In the genomic region with DNA sequence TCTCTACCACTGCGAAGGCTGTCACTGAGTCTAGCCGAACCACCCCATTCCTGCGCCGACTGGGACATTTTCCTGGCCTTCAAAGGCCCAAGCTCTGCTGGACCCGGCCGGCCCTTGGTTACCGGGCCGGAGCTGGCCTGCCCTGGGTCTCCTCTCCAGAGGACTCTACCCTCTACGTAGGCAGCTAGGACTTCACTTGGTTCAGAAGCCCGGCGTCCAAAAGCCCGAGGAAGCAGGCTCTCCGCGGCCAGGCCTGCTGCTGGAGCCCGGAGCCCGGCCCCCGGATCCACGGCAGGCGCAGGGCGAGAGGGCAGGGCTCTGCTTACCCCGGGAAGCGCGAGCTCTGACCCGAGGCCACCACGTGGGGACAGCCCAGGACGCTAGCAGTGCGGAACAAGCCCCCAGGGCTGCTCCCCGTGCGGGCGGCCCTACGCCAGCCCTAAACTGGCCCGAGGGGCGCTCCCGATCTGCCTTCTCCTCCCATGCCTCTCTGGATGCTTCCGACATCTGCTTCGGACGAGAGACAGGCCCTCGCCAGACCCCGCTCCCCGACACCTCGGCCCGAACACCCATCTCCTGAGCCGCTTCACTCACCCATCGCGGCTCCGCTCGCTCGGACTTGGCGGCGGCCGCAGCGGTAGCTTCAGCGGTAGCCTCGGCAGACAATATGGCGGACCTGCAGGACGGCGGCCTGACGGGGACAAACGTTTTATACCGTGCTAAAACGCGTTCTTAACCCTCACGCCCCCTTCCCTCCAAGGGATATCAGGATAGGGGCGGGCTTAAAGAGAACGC, we compare ENCODE assay signal across 8 mouse cellular contexts. TPM values are rescaled to one million over a fixed set of nuclear protein-coding genes. Genes with fewer than 3 reads are reported as not detected.
A peak's percentile ranks its signal among the peaks of the same experiment; 100 is the strongest.
DNase-seq lines count a peak whose midpoint lies in the region; ATAC-seq lines count a peak whose summit lies in the region.

Gene Kpna6, minus strand, starts transcription at position 685 of the 795 bp plus-strand sequence.

- WGBS in hindbrain, embryonic 11.5 days: 0% methylated on average over 58 of the region's 65 CpGs

- 0 out of 2 replicates have a peak, but pooled peaks cover 4% of the 10 kb centered on the region for H3K36me3 ChIP-seq in hindbrain, embryonic 11.5 days (ENCODE audit: control insufficient read depth, insufficient read depth, low read length)

- peak within 1 kb of the TSS; percentile 89 for H3K27ac ChIP-seq in hindbrain, embryonic 11.5 days (ENCODE audit: low read depth, low read length)

- H3K27me3 ChIP-seq in hindbrain, embryonic 11.5 days (ENCODE audit: control insufficient read depth, insufficient read depth, low read length): no peaks in the 10 kb centered on the region

- DNase-seq in MN1 (ENCODE audit: low spot score): peak; percentile 89
- peak; percentile 87 for DNase-seq in cerebellum, adult 9-10 months
- peak; percentile 84 to 96 for DNase-seq in frontal cortex, adult 2 months (ENCODE audit: extremely low spot score in 1 of 2, low spot score in 1 of 2)
- DNase-seq in hindbrain, embryonic 11.5 days (ENCODE audit: low spot score): peak; percentile 93
- peak; percentile 93 for DNase-seq in layer of hippocampus, postnatal 10 days (ENCODE audit: low spot score in 2 of 2)
- DNase-seq in lung, postnatal 10 days: peak; percentile 95
- DNase-seq in ovary, postnatal 36 days (ENCODE audit: low spot score): peak; percentile 89
- peak; percentile 84 for DNase-seq in thymus, postnatal 25 days

- peak; percentile 93 for ATAC-seq in hindbrain, embryonic 11.5 days (ENCODE audit: low FRiP score)

- H3K4me1 ChIP-seq in hindbrain, embryonic 11.5 days (replicated peaks; ENCODE audit: control insufficient read depth, insufficient read depth, low read length): no peaks in the 10 kb centered on the region

- peak within 1 kb of the TSS; percentile 95 for H3K9ac ChIP-seq in hindbrain, embryonic 11.5 days (ENCODE audit: low read depth, low read length)

- peak within 1 kb of the TSS; percentile 98 for H3K4me3 ChIP-seq in hindbrain, embryonic 11.5 days (ENCODE audit: low read depth, low read length)

- H3K4me2 ChIP-seq in hindbrain, embryonic 11.5 days (replicated peaks; ENCODE audit: low read depth, low read length): peak within 1 kb of the TSS; percentile 87

- H3K9me3 ChIP-seq in hindbrain, embryonic 11.5 days (ENCODE audit: control insufficient read depth, low read length): no peaks in the 10 kb centered on the region

RNA-seq across cellular contexts. Expression of gene Kpna6, which starts in this region (rescaled TPM):
- polyA plus RNA-seq in frontal cortex, adult 2 months (2012; rRNA removed): 43.6 and 49.5 TPM in 2 replicates
- 13.9 and 15.2 TPM in 2 replicates for polyA plus RNA-seq in hindbrain, embryonic 11.5 days (2014; fragmentation: Nextera tagmentation; extraction: Ambion mirVana)
- total RNA-seq in layer of hippocampus, postnatal 10 days (2021): 10 to 100 TPM; 74.7 to 90.0 TPM

Comparison
In these comparisons a context has a peak if more than half of its experiments do, and no peak if none do; other contexts are left out.
1. Peak in every context shown above with its lines: DNase-seq, ATAC-seq, H3K4me3 ChIP-seq and H3K27ac ChIP-seq.